Mouse (Mus musculus) left cerebral cortex, postnatal 36 days (tissue): ENCODE measurements around the gene Git1. TPM values are rescaled to one million over a fixed set of nuclear protein-coding genes. Genes with fewer than 3 reads are reported as not detected.

Experiments used
- DNase-seq, 2 experiments: peaks; one replicate each; pipeline ENCODE4 v3.0.0; 2021 to 2022; ENCODE audit warnings: low spot score in 2 of 2, mixed read lengths in 1 of 2
- intact Hi-C: fragments of 180-260 bp; cut with DNase I; formaldehyde crosslinking; loops from one replicate; pipeline ENCODE4 v1.15.1; 2025
- total RNA-seq, 2 experiments: library from RNA; stranded (reverse); gene quantifications; 2 replicates each; pipeline ENCODE4 v1.2.3; 2021

The Git1 gene
- total RNA-seq, 2 experiments from 2014 or later: 277 to 296 TPM

DNA sequence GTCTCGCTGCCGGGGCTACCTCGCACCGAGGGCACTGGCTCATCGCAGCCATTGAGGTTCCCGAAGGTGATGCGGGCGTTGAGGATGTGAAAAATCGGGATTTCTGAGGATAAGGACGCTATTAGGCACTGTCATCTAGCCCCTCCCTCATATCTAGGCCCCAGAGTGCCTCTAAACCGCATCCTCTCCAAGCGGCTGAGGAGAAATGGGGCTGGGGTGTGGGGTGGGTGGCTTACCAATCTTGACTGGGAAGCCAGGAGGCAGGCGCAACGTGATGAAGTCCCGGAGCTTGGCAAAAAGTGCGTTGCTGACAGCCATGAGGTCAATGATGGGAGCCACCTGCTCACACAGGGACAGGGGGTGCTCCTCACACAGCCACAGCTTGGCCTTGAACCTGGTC, 20.6 kb upstream of the Git1 start:
- intact Hi-C loops: no loop called here
- no peak for DNase-seq

DNA sequence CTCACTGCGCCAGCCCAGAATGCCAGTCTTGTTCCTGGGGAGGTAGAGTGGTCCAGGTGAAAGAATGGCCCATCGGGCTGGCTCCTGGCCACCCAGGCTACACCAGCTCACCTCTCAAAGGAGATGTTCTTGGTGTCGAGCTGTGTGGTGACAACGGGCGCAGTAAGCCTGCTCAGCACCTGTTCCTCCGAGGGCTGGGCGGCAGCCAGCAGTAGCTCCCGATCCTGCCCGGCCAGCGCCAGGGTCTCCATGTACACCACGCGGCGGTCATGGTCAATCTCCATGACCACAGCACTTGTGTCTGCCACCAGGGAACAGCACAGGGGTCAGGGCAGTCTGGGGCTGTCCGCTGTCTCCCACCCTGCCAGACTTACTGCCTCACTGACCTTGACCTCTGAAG, 17.1 kb upstream of the Git1 start:
- intact Hi-C loops: no loop called here

GRCm38 (mm10) chr11:77476895-77477294, 16.5 kb upstream of the Git1 start:
- intact Hi-C loops: no loop called here
- DNase-seq: no peak

More for the DNA sequence above, 17.1 kb upstream of the Git1 start:
- no peak for DNase-seq

DNA sequence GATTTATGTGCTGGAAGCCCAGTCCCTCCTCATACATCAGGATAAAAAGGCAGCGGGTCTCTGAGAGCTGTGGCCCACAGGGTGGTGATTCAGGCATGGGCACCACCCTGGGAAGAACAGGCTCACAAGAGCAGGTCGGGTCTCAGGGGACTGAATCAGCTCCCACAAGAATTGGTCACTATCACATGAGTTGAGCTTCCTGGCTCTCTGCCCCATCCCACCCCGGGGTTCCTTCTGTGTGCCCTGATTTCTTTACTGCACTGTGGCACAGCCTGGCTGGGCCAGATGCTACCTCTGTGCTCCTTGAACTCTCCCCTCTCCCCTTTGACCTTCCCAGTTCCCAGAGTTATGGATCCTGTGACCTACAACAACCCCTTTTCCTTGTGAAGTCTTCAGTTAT, 10.3 kb upstream of the Git1 start:
- no peak for DNase-seq

GRCm38 (mm10) chr11:77483510-77484255, 9.7 kb upstream of the Git1 start:
- intact Hi-C loops: no loop called here
- no peak for DNase-seq

More for the DNA sequence above, 10.3 kb upstream of the Git1 start:
- intact Hi-C loops: no loop called here

DNA sequence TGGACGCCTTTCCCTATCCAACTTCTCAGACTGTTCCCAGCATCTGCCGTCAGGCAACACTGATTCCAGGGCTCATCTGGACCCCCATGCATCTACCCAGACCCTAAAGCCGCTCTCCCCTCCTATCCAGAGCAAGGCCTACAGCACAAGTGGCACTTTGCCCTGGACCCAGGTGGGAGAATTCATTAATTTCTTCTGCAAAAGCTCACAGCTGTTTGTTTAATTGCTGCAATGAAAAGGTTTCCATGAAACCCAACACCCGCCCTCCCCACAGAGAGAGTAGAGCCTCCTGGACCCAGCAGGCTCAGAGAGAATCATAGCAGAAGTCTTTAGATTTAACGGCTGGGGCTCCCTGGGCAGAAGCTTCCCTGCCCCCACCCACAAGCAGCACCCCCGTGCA, 8.1 kb upstream of the Git1 start:
- no peak for DNase-seq
- intact Hi-C loops: no loop called here

DNA sequence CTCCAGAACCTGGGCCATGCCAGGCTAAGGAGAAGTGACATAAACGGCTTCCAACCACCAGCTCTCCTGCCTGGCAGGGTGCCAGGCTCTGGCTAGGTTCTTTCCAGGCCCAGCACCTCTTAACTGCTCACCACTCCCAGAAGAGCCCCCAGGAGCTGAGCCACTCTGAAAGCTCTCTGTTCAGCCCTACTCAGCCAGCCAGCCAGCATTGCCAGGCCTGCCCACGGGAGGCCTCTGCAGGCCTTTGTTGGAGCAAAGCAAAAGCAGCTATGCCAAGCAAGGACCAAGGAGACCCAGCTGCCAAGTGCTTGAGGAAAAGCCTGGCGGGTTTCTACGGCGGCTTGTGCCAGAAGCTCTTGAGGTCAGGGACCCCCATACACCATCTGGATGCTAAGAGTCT, 6.6 kb upstream of the Git1 start:
- DNase-seq: no peak
- intact Hi-C loops: no loop called here

DNA sequence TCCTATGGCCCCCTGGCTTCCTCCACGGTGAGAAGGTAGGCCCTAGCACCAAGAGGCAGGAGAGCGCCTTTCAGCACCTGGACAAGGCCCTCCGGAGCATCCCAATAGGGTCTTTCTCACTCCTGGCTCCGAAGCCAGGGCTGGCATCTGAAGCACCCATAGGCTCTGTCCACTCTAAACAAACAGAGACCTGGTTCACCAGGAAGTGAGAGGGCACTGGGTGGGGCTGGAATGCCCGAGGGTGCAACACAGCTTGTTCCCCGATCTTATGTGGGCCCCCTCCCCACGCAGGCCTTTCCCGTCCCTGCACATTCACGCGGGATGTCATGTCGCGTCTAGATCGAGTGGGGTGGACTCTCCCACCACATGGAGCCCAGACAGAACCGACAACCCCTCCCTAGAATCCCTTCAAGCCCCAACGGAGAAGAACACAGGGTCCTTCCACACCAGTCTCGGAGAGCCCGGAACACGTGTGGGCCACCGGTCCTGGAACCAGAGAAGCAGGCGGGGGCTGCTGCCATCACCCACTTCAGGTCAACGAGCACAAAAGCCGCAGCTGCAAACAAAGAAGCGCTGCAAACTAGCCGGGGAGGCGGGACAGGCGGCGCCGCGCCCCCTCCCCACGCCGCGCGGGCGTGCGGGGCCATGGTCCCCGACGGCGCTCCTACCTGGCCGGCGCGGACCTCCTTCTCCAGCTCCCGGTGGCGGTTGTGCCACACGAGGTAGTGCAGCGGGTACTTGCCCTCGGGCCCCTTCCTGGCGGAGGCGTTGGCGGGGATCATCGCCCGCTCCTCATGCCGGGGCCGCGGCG, 4.4 kb upstream of the Git1 start:
- no peak for DNase-seq
- intact Hi-C loops: no loop called here

GRCm38 (mm10) chr11:77489591-77490235, 3.6 kb upstream of the Git1 start, which contains the start of gene Ankrd13b:
Ankrd13b (minus strand) TSS chr11:77489678.
- peak; percentile 84 to 85 for DNase-seq
- intact Hi-C loops: no loop called here

- intact Hi-C loops: no loop called here
- no peak for DNase-seq
Measured at GRCm38 (mm10) chr11:77490451-77490850, 2.9 kb upstream of the Git1 start.

GRCm38 (mm10) chr11:77491123-77491501, 2.2 kb upstream of the Git1 start:
- DNase-seq: peak; percentile 89 to 90
- intact Hi-C loops: no loop called here

GRCm38 (mm10) chr11:77491502-77492291, 1.7 kb upstream of the Git1 start:
- intact Hi-C loops: loop anchor here (2.0 kb wide), 1 partner anchor 133 kb away; no protein-coding TSS in a partner anchor
- peak; percentile 70 to 75 for DNase-seq

DNA sequence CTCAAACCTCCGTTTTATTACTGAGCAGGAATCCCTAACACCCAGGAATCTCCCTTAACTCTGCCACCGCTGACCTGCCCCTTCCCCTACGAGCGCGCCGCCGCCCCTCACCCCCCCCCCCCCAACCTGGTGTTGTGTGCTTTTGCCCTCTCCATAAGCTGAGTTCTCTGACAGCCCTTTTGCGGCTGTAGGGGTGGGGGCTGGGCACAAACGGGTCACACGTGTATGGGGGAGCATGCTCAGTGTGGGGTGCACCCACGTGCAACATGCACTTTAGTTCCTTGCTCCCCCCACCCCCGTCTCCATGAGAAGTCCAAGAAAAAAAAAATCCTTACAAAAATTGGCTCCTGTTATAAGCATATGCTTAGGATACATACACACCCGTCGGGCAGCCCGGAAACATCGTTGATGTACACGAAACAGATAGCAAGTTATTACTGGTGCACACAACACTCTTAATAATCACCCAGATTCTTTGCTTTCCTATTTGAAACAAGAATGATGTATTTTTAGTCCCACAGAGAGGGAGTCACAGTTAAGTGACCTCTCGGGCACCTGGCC, 971 bp upstream of the Git1 start:
- peak; percentile 65 to 67 for DNase-seq

GRCm38 (mm10) chr11:77492911-77493332, 440 bp upstream of the Git1 start:
- intact Hi-C loops: loop anchor here (2.0 kb wide), 1 partner anchor 132 kb away; no protein-coding TSS in a partner anchor
- peak; percentile 88 to 93 for DNase-seq

More for the DNA sequence above, 971 bp upstream of the Git1 start:
- intact Hi-C loops: loop anchor here (2.0 kb wide), 1 partner anchor 132 kb away; no protein-coding TSS in a partner anchor

DNA sequence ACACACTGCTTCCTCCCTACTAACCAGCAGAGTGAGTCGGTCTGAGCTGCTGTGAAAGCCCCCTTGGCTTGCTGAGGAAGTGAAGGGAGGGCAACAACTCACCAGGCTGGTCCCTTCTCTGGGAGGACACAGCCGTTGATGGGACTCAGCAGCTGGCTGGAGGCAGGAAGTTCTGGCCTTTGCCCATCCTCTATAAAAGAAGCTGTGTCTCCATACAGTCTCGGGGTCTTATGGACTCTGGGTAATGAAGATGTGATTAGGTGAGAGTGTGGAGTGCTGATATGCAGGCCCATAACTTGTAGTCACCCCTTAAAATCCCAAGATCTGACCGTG, 948 bp downstream of the Git1 start:
- intact Hi-C loops: no loop called here
- DNase-seq: no peak

DNA sequence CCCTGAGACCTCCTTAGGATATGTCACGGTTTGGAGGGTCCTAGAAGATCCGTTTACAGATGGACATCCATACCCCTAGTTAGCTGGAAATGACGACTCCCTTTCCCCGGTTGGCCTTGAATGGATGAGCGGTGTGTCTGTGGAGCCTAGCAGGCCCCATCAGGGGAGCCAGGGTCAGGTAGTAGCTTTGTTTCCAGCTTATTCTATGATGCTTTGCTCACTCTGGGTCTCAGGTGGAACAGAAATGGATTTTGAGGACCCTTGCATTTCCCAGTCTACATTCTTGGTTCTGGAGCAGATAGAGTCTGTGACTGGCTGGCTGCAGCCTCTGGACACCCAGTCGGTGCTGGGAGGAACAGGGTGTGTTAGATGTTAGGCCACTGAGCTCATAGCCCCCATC, 1.4 kb downstream of the Git1 start:
- no peak for DNase-seq
- intact Hi-C loops: no loop called here

DNA sequence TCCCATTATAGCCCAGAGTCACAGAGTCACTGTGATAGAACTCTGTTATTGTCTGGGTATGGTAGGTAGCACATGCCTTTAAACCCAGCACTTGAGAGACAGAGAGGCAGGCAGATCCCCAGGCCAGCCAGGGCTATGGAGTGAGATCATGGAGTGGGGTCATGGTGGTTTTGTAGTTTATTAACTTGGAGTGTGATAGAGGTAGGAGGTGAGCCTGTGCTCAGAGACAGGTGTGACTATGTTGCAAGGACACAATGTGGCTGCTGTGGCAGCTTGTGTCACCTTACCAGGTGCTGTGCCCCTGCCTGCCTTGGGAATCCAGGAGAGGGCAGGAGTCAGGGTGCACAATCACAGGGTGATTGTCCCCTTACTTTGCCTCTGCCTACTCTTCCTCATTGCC, 2.1 kb downstream of the Git1 start:
- intact Hi-C loops: no loop called here

GRCm38 (mm10) chr11:77497341-77497756, 4.0 kb downstream of the Git1 start:
- intact Hi-C loops: no loop called here
- DNase-seq: no peak

More for the DNA sequence above, 2.1 kb downstream of the Git1 start:
- no peak for DNase-seq

DNA sequence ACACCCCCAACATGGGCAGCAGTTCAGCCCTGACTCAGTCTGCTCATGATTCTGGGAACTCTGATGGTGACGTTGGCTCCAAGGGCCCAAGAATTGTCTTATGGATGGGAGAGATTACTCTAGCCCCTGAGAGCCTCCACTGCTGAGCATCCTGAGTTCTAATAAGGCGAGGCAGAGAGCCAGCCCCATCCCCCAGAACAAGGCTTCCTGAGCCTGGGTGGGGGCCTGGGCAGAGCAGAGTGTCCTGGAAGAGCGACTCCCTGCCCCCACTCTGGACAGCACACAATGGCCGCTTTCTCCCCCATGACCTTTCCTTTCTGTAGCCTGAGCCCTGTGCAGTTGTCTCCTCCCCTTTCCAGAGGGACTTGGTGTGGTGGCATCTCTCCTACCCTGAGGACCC, 4.5 kb downstream of the Git1 start:
- intact Hi-C loops: no loop called here

More for the DNA sequence above, 4.5 kb downstream of the Git1 start:
- no peak for DNase-seq
